Mouse (Mus musculus) cerebellum, adult 2 months (tissue): ENCODE data around the gene Mc3r. TPM values are rescaled to one million over a fixed set of nuclear protein-coding genes. Genes with fewer than 3 reads are reported as not detected.

Source experiments
- DNase-seq, 2 experiments: peaks; one replicate each; pipeline ENCODE4 v3.0.0; 2021
- H3K27ac ChIP-seq: fragments of 200-500 bp; 2 replicates; pipeline ENCODE4 v1.5.1; 2012; ENCODE audit warnings: low read length, control low read depth, inconsistent platforms; ENCODE audit not compliant: insufficient read depth
- H3K27me3 ChIP-seq: fragments of 200-500 bp; 2 replicates; pipeline ENCODE4 v1.6.1; 2012; ENCODE audit warnings: inconsistent platforms, mild to moderate bottlenecking, low read length, moderate library complexity; ENCODE audit not compliant: control insufficient read depth, insufficient read depth
- H3K4me1 ChIP-seq: fragments of 200-500 bp; 2 replicates; pipeline ENCODE4 v1.6.1; 2011; ENCODE audit warnings: low read length; ENCODE audit not compliant: control insufficient read depth, insufficient read depth
- H3K4me3 ChIP-seq: fragments of 200-500 bp; replicated peaks from 2 replicates; pipeline ENCODE3; 2011; ENCODE audit warnings: mild to moderate bottlenecking, low read depth, low read length, control low read depth; ENCODE audit not compliant: insufficient read depth
- CTCF ChIP-seq: fragments of 200-500 bp; IDR thresholded peaks from 2 replicates; pipeline ENCODE4 v1.5.1; 2011; ENCODE audit warnings: low read depth, mild to moderate bottlenecking, control low read depth, low read length, moderate library complexity, borderline replicate concordance; ENCODE audit not compliant: insufficient read depth
- POLR2A ChIP-seq: fragments of 200-500 bp; IDR thresholded peaks from 2 replicates; pipeline ENCODE4 v1.6.1; 2011; ENCODE audit warnings: low read length, control low read depth, borderline replicate concordance; ENCODE audit not compliant: insufficient read depth
- WGBS: fragments of 180-500 bp; shearing (Covaris S2); methylation state at CpG from one replicate; pipeline ENCODE4 v1.1.7; 2018; 5-methylcytosine and 5-hydroxymethylcytosine counted together
- polyA plus RNA-seq: library from polyadenylated mRNA; depleted of rRNA; stranded (reverse); fragments of >200 nt; gene quantifications from 2 replicates; pipeline ENCODE4 v1.2.3, GENCODE M21; 2012; rRNA removed

Gene Mc3r
- polyA plus RNA-seq: 0.18 and 0.27 TPM in 2 replicates

GRCm38 (mm10) chr2:172248106-172248764 lies at the start of gene Mc3r:
TSS of gene Mc3r (plus strand) at chr2:172248492.
- H3K4me1 ChIP-seq: no peaks in the 10 kb centered on the region
- WGBS: 5% methylated on average over 22 of the region's 22 CpGs
- TF ChIP-seq POLR2A (no peak), CTCF (peak; percentile 61)

GRCm38 (mm10) chr2:172201998-172202780 lies 46.1 kb upstream of the Mc3r start:
- Histone ChIP-seq H3K27ac (no peak overlapping the region), H3K4me1 (no peaks in the 10 kb centered on the region), H3K27me3 (no peaks in the 10 kb centered on the region; the same call in 1 of the 2 replicates), H3K4me3 (no peak overlapping the region)
- 91% methylated on average over 13 of the region's 13 CpGs for WGBS
- DNase-seq: no peak
- TF ChIP-seq CTCF (no peak), POLR2A (no peak)

More at GRCm38 (mm10) chr2:172248106-172248764, at the start of gene Mc3r:
- Histone ChIP-seq H3K27me3 (no peaks in the 10 kb centered on the region; the same call in 1 of the 2 replicates), H3K4me3 (no peak within 1 kb of the TSS), H3K27ac (no peak within 1 kb of the TSS)
- DNase-seq: peak; percentile 44 to 61

- Histone ChIP-seq H3K4me1 (no peaks in the 10 kb centered on the region), H3K27ac (no peak overlapping the region), H3K27me3 (no peaks in the 10 kb centered on the region), H3K4me3 (no peak overlapping the region)
- WGBS: 1% methylated on average over 11 of the region's 11 CpGs
- TF ChIP-seq POLR2A: no peak
- peak; percentile 88 for TF ChIP-seq CTCF
- peak; percentile 79 to 80 for DNase-seq
Measured at GRCm38 (mm10) chr2:172207003-172207402, 41.3 kb upstream of the Mc3r start.

GRCm38 (mm10) chr2:172213480-172213879 lies 34.8 kb upstream of the Mc3r start:
- Histone ChIP-seq H3K4me3 (no peak overlapping the region), H3K27ac (no peak overlapping the region), H3K27me3 (no peaks in the 10 kb centered on the region; the same call in 1 of the 2 replicates), H3K4me1 (no peaks in the 10 kb centered on the region)
- 90% methylated on average over 8 of the region's 8 CpGs for WGBS
- TF ChIP-seq CTCF (no peak), POLR2A (no peak)
- DNase-seq: no peak

GRCm38 (mm10) chr2:172214336-172214735 lies 34.0 kb upstream of the Mc3r start:
- TF ChIP-seq POLR2A: no peak
- TF ChIP-seq CTCF: no peak
- no peak for DNase-seq
- Histone ChIP-seq H3K4me3 (no peak overlapping the region), H3K4me1 (no peaks in the 10 kb centered on the region), H3K27me3 (no peaks in the 10 kb centered on the region; the same call in 1 of the 2 replicates), H3K27ac (no peak overlapping the region)
- 97% methylated on average over 5 of the region's 5 CpGs for WGBS

- WGBS: 8% methylated on average over 11 of the region's 11 CpGs
- peak; percentile 72 to 78 for DNase-seq
- H3K4me1 ChIP-seq: no peaks in the 10 kb centered on the region
- H3K27me3 ChIP-seq: no peaks in the 10 kb centered on the region; the same call in 1 of the 2 replicates
- H3K4me3 ChIP-seq: no peak overlapping the region
- H3K27ac ChIP-seq: no peak overlapping the region
- TF ChIP-seq POLR2A (no peak), CTCF (peak; percentile 78)
Measured at GRCm38 (mm10) chr2:172215508-172216162, 32.7 kb upstream of the Mc3r start.

- WGBS: 43% methylated on average over 17 of the region's 17 CpGs
Measured at GRCm38 (mm10) chr2:172216163-172216915, 32.0 kb upstream of the Mc3r start.

More at GRCm38 (mm10) chr2:172216163-172216915, 32.0 kb upstream of the Mc3r start:
- no peaks in the 10 kb centered on the region for H3K4me1 ChIP-seq
- H3K27ac ChIP-seq: no peak overlapping the region
- H3K4me3 ChIP-seq: peak overlapping the region; percentile 23
- TF ChIP-seq CTCF (no peak), POLR2A (no peak)
- no peak for DNase-seq
- no peaks in the 10 kb centered on the region; the same call in 1 of the 2 replicates for H3K27me3 ChIP-seq
